Comparison of ENCODE assay signal across 25 mouse cellular contexts in genomic region chr12:113305973-113306372, GRCm38 (mm10).
"Had no signal": no experiment of that assay in that cellular context is flagged by ENCODE, and none has a peak within 500 bp of the region (broad histone marks: within the 10 kb centered on the region; RNA-seq: fewer than 3 reads in every experiment).

No protein-coding gene starts in this region.

- H3K27me3 ChIP-seq: heart, embryonic 13.5 days; heart, embryonic 15.5 days; hindbrain, embryonic 13.5 days; hindbrain, embryonic 15.5 days; kidney, embryonic 15.5 days; limb, embryonic 13.5 days; limb, embryonic 15.5 days; liver, embryonic 12.5 days had no signal

- H3K4me1 ChIP-seq: heart, embryonic 13.5 days; heart, embryonic 15.5 days; hindbrain, embryonic 13.5 days; hindbrain, embryonic 15.5 days; kidney, embryonic 15.5 days; limb, embryonic 13.5 days; limb, embryonic 15.5 days; liver, embryonic 12.5 days had no signal

- H3K4me3 ChIP-seq: heart, adult 2 months; heart, embryonic 13.5 days; heart, embryonic 15.5 days; hindbrain, embryonic 13.5 days; hindbrain, embryonic 15.5 days; kidney, embryonic 15.5 days; limb, embryonic 13.5 days; limb, embryonic 15.5 days; liver, embryonic 12.5 days had no signal

- H3K9ac ChIP-seq: heart, embryonic 13.5 days; heart, embryonic 15.5 days; hindbrain, embryonic 13.5 days; hindbrain, embryonic 15.5 days; kidney, embryonic 15.5 days; limb, embryonic 13.5 days; limb, embryonic 15.5 days; liver, embryonic 12.5 days; liver, embryonic 14.5 days had no signal

- H3K4me2 ChIP-seq: heart, embryonic 11.5 days; heart, embryonic 13.5 days; heart, embryonic 15.5 days; hindbrain, embryonic 13.5 days; hindbrain, embryonic 15.5 days; kidney, embryonic 15.5 days; limb, embryonic 13.5 days; limb, embryonic 15.5 days; liver, embryonic 12.5 days had no signal

- DNase-seq: gastrocnemius, postnatal 14 days; gastrocnemius, postnatal 36 days; heart, adult 2 months; heart, postnatal 14 days; heart, postnatal 36 days; kidney, adult 18-20 months; kidney, adult 9 months; kidney, postnatal 14 days; kidney, postnatal 36 days; layer of hippocampus, adult 9-11 months; layer of hippocampus, postnatal 36 days; left cerebral cortex, postnatal 4 days had no signal

- H3K9me3 ChIP-seq: heart, embryonic 13.5 days; heart, embryonic 15.5 days; hindbrain, embryonic 13.5 days; hindbrain, embryonic 15.5 days; kidney, embryonic 15.5 days; limb, embryonic 13.5 days; limb, embryonic 15.5 days; liver, embryonic 12.5 days had no signal

- H3K36me3 ChIP-seq: heart, embryonic 13.5 days; heart, embryonic 15.5 days; hindbrain, embryonic 13.5 days; hindbrain, embryonic 15.5 days; kidney, embryonic 15.5 days; limb, embryonic 13.5 days; limb, embryonic 15.5 days; liver, embryonic 12.5 days had no signal

- ATAC-seq: hindbrain, postnatal 0 days; intestine, embryonic 16.5 days; liver, embryonic 12.5 days had no signal

- H3K27ac ChIP-seq: heart, adult 2 months; heart, embryonic 13.5 days; heart, embryonic 15.5 days; hindbrain, embryonic 13.5 days; hindbrain, embryonic 15.5 days; hindbrain, postnatal 0 days; kidney, embryonic 15.5 days; kidney, postnatal 0 days; limb, embryonic 13.5 days; limb, embryonic 15.5 days; liver, embryonic 12.5 days; liver, embryonic 14.5 days had no signal
